Mouse (Mus musculus): ENCODE measurements around the gene Pja2.

DNA sequence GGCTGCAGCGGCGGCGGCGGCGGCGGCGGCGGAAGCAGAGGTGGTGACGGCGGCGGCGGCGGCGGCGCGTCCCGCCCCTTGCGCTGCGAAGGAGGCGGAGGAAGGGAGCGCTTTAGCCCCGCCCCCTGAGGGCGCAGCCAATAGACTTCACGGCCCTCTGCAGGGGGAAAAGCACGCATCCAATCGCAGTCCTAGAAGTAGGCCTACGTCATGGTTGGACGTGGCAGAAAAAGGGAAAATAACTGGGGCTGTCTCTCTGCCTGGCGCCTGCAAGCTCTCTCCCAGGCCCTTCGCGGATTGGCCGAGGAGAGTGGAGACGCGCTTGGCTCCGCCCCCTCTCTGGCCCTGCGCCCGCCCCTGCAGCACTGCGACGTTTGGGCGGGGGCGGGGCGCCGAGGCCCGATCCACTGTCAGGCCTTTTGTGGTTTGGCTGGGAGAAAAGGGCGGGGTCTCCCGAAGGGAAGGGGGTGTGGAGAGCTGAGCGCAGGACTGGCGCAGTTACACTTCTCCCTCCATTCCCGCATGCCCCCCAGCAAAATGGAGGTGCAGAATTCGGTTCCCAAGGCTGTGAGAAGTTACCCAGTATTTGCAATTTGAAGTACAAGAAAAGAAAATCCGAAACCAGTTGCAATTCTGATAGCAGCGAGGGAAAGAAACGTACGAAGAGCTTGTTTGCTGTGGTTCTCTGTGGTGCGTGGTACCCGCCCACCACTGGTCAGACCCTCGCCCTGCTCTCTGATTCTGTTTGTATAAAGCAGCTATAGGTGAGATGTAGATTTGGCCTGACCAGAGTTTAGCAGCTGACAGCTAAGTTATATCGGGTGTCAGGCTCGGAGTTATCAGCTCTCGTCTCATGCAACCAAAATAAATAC, at the start of gene Pja2:
- TF ChIP-seq GATA1 (IDR thresholded peaks at IDR 0.05; ENCODE audit: borderline replicate concordance, low read length) = no peak
- TF ChIP-seq CTCF (IDR thresholded peaks at IDR 0.05; ENCODE audit: low read depth, low read length) = no peak
- no peak for TF ChIP-seq GATA2 (IDR thresholded peaks at IDR 0.05; ENCODE audit: borderline replicate concordance, low read depth, low read length)
- TF ChIP-seq TAL1 (conservative IDR thresholded peaks at IDR 0.05; ENCODE audit: low read depth, low read length) = no peak
